Mouse (Mus musculus) liver, adult 2 months (tissue): ENCODE results near the gene Fsd2.

Experiments used
- CTCF ChIP-seq: fragments of 200-500 bp; IDR thresholded peaks from 2 replicates; pipeline ENCODE4 v1.5.1; 2011; ENCODE audit warnings: low read depth, low read length, control low read depth
- POLR2A ChIP-seq: fragments of 200-500 bp; IDR thresholded peaks from 2 replicates; pipeline ENCODE4 v1.6.1; 2011; ENCODE audit warnings: low read length, control low read depth; ENCODE audit not compliant: insufficient read depth; ENCODE audit errors: extremely low read depth

- TF ChIP-seq CTCF (no peak), POLR2A (no peak)
Observed at GRCm38 (mm10) chr7:81497171-81497570, 69.6 kb downstream of the Fsd2 start.
